Mouse (Mus musculus) heart, embryonic 15.5 days (tissue): ENCODE results near the gene Col5a1. TPM values are rescaled to one million over a fixed set of nuclear protein-coding genes. Genes with fewer than 3 reads are reported as not detected.

Experiments used
- ATAC-seq: fragments of 200-750 bp; cut with Nextera tagmentation; replicated peaks from 2 replicates; pipeline ENCODE4 v1.8.0; 2017; ENCODE audit warnings: low read depth, moderate TSS enrichment; ENCODE audit not compliant: insufficient number of reproducible peaks, insufficient read depth, low FRiP score
- H3K27ac ChIP-seq: fragments of 300-500 bp; sonication (generic); 2 replicates; pipeline ENCODE4 v1.5.1; 2015; ENCODE audit warnings: mild to moderate bottlenecking, inconsistent platforms
- H3K27me3 ChIP-seq: fragments of 300-500 bp; sonication (generic); 2 replicates; pipeline ENCODE4 v1.6.1; 2015; ENCODE audit warnings: inconsistent platforms
- H3K36me3 ChIP-seq: fragments of 300-500 bp; sonication (generic); 2 replicates; pipeline ENCODE4 v1.6.1; 2015; ENCODE audit warnings: mild to moderate bottlenecking, inconsistent platforms
- H3K4me1 ChIP-seq: fragments of 300-500 bp; sonication (generic); replicated peaks from 2 replicates; pipeline ENCODE4 v1.6.1; 2015; ENCODE audit warnings: inconsistent platforms
- H3K4me2 ChIP-seq: fragments of 300-500 bp; sonication (generic); 2 replicates; pipeline ENCODE4 v1.6.1; 2015; ENCODE audit warnings: inconsistent platforms, mild to moderate bottlenecking, moderate library complexity
- H3K4me3 ChIP-seq: fragments of 300-500 bp; sonication (generic); 2 replicates; pipeline ENCODE4 v1.5.1; 2015; ENCODE audit warnings: mild to moderate bottlenecking, inconsistent platforms
- H3K9ac ChIP-seq: fragments of 300-500 bp; sonication (generic); 2 replicates; pipeline ENCODE4 v1.6.1; 2015; ENCODE audit warnings: mild to moderate bottlenecking, inconsistent platforms
- H3K9me3 ChIP-seq: fragments of 300-500 bp; sonication (generic); replicated peaks from 2 replicates; pipeline ENCODE4 v1.6.1; 2016; ENCODE audit warnings: inconsistent platforms
- WGBS: fragments of 180-500 bp; shearing (Covaris S2); methylation state at CpG from one replicate; pipeline ENCODE4 v1.1.7; 2015; ENCODE audit warnings: mixed read lengths; 5-methylcytosine and 5-hydroxymethylcytosine counted together
- polyA plus RNA-seq: library from polyadenylated mRNA; unstranded; fragments of >200 nt; fragmentation: Nextera tagmentation; extraction: Ambion mirVana; gene quantifications from 2 replicates; pipeline ENCODE4 v1.2.1, GENCODE M21; 2015

Gene Col5a1
- 71.0 and 89.5 TPM in 2 replicates for polyA plus RNA-seq

DNA sequence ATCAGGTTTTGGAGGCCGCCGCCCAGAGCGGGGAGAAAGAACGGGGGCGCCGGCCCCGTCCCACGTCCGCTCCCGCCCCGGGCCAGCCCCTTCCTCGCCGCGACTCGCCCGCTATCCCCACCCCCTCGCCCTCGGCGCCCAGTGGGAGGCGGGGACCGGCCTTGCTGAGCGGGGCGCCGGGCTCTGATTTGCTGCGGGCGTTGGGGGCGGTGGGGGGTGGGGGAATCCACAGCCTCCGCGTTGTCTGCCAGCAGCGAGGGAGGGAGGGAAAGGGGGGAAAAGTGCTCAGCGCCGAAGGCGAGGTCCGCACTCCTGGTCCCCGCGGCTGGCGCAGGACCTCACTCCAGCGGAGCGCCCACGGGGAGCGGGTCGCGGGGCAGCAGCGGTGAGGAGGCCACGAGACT is at the start of gene Col5a1:
Gene Col5a1 (plus strand): TSS at position 278 of the 404 bp plus-strand sequence.
- under 1% methylated on average over 43 of the region's 45 CpGs for WGBS
- peak within 1 kb of the TSS; percentile 76 for H3K9ac ChIP-seq
- peak within 1 kb of the TSS; percentile 98 for H3K4me2 ChIP-seq
- H3K36me3 ChIP-seq = no peaks in the 10 kb centered on the region
- H3K27me3 ChIP-seq = peaks cover 13% of the 10 kb centered on the region
- H3K9me3 ChIP-seq = no peaks in the 10 kb centered on the region
- H3K27ac ChIP-seq = peak within 1 kb of the TSS; percentile 84
- H3K4me3 ChIP-seq = peak within 1 kb of the TSS; percentile 76
- peak; percentile 91 for ATAC-seq
- H3K4me1 ChIP-seq = peaks cover 36% of the 10 kb centered on the region

DNA sequence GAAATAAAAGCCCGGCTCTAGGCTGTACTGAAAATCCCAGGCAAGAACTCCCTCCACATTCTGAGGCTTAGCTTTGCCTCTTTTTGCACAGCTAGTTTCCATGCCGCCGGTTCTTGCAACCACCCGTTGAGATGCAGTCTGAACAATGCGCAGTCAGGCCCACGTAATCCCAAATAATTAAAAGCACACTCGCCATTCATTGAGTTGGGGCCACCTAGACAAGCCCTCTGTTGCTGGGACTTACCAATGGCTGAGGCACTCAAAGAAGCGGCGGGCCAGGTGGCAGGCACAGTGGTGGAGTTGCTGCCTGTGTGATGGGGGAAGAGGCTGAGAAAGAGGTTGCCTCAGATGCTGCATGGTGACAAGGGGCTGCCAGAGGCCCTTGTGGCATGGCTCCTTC is 48.1 kb upstream of the Col5a1 start:
- Histone ChIP-seq H3K27ac (no peak overlapping the region), H3K4me3 (no peak overlapping the region), H3K9me3 (no peaks in the 10 kb centered on the region), H3K9ac (no peak overlapping the region), H3K4me2 (no peak overlapping the region), H3K27me3 (no peaks in the 10 kb centered on the region), H3K36me3 (no peaks in the 10 kb centered on the region), H3K4me1 (peaks cover 26% of the 10 kb centered on the region)
- ATAC-seq = no peak
- 93% methylated on average over 9 of the region's 9 CpGs for WGBS

DNA sequence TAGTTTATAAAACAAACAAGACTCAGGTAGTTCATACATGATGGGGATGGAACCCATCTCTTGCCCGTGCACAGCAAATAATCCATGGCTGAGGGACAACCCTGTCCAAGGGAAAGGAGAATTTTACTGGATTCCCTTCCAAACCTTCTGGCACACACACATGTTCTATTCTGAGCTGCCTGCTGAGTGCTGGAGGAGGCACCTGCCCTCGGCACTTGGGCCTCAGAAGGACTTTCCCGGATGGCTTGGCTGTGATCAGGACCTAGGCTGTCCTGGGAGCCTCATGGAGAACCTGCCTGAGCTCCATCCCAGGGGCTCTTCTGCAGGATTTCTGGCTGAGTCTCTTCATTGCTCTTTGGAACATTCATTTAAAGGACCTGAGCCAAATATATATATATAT is 45.3 kb upstream of the Col5a1 start:
- no peaks in the 10 kb centered on the region for H3K9me3 ChIP-seq
- 32% methylated on average over 3 of the region's 3 CpGs for WGBS
- H3K9ac ChIP-seq = no peak overlapping the region
- H3K4me1 ChIP-seq = peaks cover 11% of the 10 kb centered on the region
- no peak overlapping the region for H3K4me2 ChIP-seq
- ATAC-seq = no peak
- no peak overlapping the region for H3K4me3 ChIP-seq
- no peaks in the 10 kb centered on the region for H3K36me3 ChIP-seq
- H3K27ac ChIP-seq = peak overlapping the region; percentile 11; the same call in 1 of the 2 replicates
- H3K27me3 ChIP-seq = no peaks in the 10 kb centered on the region

DNA sequence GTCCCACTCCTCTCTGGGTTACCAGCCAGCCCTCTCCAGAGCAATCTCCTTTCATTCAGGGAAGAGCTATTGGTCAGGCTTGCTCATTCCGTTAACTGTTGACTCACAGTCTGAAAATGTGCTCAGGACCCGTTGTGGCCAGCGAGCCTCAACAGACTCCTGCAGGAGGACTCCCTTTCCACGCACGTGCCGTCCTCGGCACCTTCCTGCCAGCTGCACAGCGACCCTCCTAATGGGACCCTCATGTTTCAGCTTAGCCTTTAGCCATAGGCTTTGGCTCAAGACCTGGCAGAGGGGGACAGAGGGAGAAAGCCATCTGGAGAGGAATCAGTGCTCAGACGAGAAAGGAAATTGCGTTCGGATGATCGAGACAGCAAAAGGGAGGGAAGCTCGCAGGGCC is 43.3 kb upstream of the Col5a1 start:
- WGBS = 57% methylated on average over 13 of the region's 13 CpGs

DNA sequence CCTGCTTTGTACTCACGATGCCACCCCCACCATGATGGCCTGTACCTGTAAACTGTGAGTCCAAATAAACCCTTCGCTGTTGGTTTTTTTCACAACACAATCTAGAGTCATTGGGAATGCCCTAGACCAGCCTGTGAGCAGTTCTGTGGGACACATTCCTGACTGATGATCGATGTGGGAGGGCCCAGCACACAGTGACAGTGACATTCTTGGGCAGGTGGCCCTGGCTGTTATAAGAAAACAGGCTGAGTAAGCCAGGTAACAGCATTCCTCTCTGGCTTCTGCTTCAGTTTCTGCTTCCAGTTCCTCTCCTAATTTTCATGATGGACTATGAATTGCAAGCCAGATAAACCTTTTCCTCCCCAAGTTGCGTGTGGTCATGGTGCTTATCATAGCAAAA is 41.3 kb upstream of the Col5a1 start:
- Histone ChIP-seq H3K4me3 (no peak overlapping the region), H3K9ac (no peak overlapping the region), H3K4me1 (peaks cover 24% of the 10 kb centered on the region), H3K27me3 (no peaks in the 10 kb centered on the region), H3K4me2 (no peak overlapping the region), H3K9me3 (no peaks in the 10 kb centered on the region), H3K36me3 (no peaks in the 10 kb centered on the region), H3K27ac (no peak overlapping the region)
- no peak for ATAC-seq
- 82% methylated on average over 4 of the region's 4 CpGs for WGBS

More for the DNA sequence above, 43.3 kb upstream of the Col5a1 start:
- Histone ChIP-seq H3K9me3 (no peaks in the 10 kb centered on the region), H3K4me3 (no peak overlapping the region), H3K4me2 (no peak overlapping the region), H3K27ac (no peak overlapping the region), H3K4me1 (peaks cover 14% of the 10 kb centered on the region), H3K27me3 (no peaks in the 10 kb centered on the region), H3K9ac (no peak overlapping the region), H3K36me3 (no peaks in the 10 kb centered on the region)
- ATAC-seq = no peak

DNA sequence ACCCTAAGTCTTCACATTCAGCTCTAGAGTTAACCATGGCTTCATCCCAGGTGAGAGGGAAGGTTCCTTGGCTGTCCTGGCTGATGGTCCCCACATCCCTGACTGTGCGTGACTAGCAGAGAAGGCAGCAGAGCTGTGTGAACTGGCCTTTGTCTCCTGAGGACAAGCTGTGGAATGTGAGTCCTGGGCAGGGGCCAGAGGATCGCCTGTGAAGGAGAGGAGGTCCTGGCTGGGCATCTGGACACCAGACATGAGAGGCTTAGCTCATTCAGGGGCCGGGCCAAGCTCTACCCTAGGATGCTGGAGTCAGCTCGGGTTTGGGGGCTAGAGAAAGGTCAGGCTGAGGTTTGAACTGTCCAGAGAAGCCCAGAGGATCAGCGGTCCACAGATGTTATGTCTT is 39.2 kb upstream of the Col5a1 start:
- 0 out of 2 replicates have a peak, but pooled peaks have one; percentile 15 for ATAC-seq
- Histone ChIP-seq H3K36me3 (no peaks in the 10 kb centered on the region), H3K27me3 (no peaks in the 10 kb centered on the region), H3K4me2 (no peak overlapping the region), H3K9me3 (no peaks in the 10 kb centered on the region), H3K4me3 (no peak overlapping the region), H3K27ac (peak overlapping the region; percentile 81), H3K4me1 (peaks cover 18% of the 10 kb centered on the region), H3K9ac (no peak overlapping the region)
- WGBS = 39% methylated on average over 5 of the region's 5 CpGs

DNA sequence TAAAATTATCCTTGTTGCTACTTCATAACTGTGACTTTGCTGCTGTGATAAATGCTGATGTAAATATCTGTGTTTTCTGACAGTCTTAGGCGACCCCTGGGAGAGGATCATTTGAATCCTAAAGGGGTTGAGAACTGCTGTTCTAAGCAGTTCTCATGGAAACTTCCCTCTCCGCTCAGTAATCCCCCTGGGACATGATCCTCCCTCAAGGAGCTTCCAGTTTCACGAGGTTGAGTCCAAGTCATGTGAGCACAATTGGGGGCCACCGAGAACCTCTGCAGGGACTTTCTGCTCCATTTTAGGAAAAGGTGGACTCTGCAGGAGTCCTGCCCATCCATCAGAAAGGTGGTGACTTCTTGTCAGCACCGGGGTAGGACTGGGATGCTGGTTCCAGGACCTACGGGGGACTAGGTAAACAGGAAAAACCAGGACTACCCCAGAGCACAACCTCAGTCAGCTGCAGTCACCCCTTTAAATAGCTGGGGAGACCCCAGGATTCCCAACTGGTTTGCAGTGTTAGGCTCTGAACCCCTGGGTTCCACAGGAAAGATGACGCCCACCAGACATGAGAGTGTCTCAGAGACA is 38.3 kb upstream of the Col5a1 start:
- Histone ChIP-seq H3K36me3 (no peaks in the 10 kb centered on the region), H3K4me2 (no peak overlapping the region), H3K9ac (no peak overlapping the region), H3K4me1 (peaks cover 18% of the 10 kb centered on the region), H3K4me3 (no peak overlapping the region), H3K9me3 (no peaks in the 10 kb centered on the region), H3K27me3 (no peaks in the 10 kb centered on the region), H3K27ac (peak overlapping the region; percentile 81)
- 52% methylated on average over 7 of the region's 7 CpGs for WGBS
- ATAC-seq = no peak

DNA sequence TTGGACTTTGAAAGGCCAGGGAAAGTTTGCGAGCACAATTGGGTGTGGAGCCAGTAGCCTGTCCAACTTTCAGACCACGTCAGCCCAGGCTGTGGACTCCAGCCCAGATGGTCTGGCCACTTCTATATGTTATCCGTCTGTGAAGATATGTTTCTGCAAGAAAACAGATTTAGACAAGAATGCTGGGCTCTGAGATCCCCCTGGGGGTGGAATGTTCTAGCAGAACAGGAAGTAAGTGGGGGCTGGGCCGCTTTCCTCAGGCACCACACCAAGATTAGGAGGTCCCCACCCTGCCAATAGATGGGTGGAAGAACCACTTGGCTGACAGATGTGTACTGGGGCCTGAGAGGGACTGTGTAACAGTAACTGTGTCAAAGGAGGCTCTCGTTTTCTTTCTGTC is 37.8 kb upstream of the Col5a1 start:
- Histone ChIP-seq H3K27me3 (no peaks in the 10 kb centered on the region), H3K4me2 (no peak overlapping the region), H3K9me3 (no peaks in the 10 kb centered on the region), H3K4me3 (no peak overlapping the region), H3K9ac (no peak overlapping the region), H3K27ac (peak overlapping the region; percentile 81), H3K4me1 (peaks cover 18% of the 10 kb centered on the region), H3K36me3 (no peaks in the 10 kb centered on the region)
- ATAC-seq = peak; percentile 77
- 31% methylated on average over 5 of the region's 5 CpGs for WGBS

DNA sequence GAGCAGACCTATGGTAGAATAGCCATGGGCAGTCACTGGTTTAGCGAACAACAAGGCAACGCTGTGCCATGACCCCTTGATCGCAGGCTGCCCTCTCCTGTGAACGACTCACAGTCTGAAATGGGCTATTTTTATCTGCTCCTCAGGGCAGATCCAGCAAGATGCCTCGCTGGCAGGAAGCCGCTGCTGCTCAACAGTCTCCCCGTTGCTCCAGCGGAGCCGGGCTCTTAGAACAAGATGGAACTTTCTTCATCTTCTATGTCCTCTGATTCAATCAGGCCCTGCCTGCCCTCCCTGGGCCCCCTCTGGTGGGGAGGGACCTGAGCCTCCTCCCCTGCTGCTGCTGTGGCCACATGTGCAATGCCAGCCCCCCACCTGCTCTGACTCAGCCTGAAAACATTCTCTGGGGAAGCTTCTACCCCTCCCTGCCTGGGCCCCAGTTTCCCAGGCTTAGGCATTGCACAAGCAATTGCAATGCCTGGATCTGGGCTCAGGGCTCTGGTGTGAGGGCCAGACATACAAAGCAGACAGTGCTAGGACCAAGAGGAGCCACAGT is 27.8 kb upstream of the Col5a1 start:
- H3K27me3 ChIP-seq = no peaks in the 10 kb centered on the region
- no peak overlapping the region for H3K9ac ChIP-seq
- H3K4me1 ChIP-seq = peaks cover 23% of the 10 kb centered on the region
- H3K9me3 ChIP-seq = no peaks in the 10 kb centered on the region
- no peaks in the 10 kb centered on the region for H3K36me3 ChIP-seq
- peak overlapping the region; percentile 74 for H3K27ac ChIP-seq
- H3K4me2 ChIP-seq = peak overlapping the region; percentile 38; the same call in 1 of the 2 replicates
- peak; percentile 80 for ATAC-seq
- WGBS = 8% methylated on average over 9 of the region's 9 CpGs
- H3K4me3 ChIP-seq = no peak overlapping the region

DNA sequence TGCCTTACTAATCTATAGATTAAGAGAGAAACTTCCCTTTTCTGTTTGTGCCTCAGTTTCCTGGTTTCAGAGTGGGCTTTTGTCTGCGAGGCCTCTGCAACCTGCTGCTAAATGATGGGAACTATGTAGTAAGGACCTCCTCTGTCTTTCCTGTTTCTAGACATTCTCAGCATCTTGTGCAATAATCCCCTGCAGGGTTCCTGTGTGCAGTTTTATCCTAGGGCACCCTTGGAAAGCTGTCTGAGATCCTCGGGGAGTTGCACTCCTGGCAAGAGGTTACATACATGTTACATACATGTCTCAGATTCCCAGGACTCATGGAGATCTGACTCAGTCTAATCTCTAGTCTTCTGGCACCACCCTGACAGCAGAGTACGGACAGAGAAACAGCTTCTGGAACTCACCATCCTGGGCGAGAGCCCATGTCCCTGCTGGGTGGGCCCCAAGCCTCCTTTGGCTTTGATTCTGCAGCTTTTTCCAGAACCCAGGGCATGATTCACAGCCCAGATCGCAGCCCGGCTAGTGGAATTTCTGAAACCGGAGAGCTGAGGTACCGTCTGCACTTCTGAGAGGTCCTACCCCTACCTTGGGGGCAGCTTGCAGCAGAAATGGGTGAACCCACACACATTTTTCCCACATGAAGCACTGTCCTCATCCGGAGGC is 24.5 kb upstream of the Col5a1 start:
- Histone ChIP-seq H3K4me2 (no peak overlapping the region), H3K4me1 (peaks cover 23% of the 10 kb centered on the region), H3K9me3 (no peaks in the 10 kb centered on the region), H3K9ac (no peak overlapping the region), H3K4me3 (no peak overlapping the region), H3K27ac (no peak overlapping the region), H3K36me3 (no peaks in the 10 kb centered on the region), H3K27me3 (no peaks in the 10 kb centered on the region)
- ATAC-seq = no peak
- WGBS = 55% methylated on average over 9 of the region's 9 CpGs

DNA sequence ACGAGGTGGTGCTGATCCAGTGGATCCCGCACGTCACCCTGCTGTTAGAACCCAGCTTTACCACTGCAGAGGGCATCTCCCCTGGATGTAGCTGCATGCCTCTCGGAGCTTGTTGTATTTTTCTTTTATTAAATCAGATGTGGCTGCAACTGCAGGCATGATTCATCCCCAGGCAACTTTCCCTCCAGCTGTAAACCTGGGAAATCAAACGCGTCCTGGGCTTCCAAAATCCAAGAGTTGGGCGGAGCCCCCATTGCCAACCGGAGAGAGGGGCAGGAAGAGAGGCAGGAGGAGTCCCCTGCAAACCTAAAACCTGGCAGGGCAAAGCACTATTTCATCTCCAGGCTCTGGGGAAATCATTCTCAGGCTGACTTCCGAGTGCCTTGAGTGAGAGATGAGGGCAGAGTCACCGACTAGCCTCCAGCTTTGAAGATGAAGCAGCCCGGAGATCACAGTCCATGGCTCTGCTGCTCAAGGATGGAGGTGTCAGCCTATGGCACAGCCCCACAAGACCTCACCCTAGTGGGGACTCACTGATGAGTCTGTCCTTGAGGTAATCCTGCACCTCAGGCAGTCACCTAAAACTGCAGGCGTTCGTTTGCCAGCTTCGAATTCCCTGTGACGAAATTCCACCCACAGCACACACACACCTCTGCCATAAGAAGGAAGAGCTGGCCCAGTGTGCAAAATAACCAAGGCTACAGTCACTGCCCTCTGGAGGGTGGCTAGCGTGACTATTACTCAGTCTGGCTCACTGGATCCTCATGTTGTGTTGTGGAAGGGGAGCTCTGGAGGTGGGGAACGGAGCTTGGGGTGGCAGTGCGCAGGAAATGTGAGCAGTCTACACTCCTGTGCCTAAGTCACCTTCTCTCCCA is 21.5 kb upstream of the Col5a1 start:
- Histone ChIP-seq H3K9me3 (no peaks in the 10 kb centered on the region), H3K36me3 (no peaks in the 10 kb centered on the region), H3K27me3 (no peaks in the 10 kb centered on the region), H3K4me2 (no peak overlapping the region), H3K4me3 (no peak overlapping the region), H3K9ac (no peak overlapping the region), H3K27ac (no peak overlapping the region), H3K4me1 (0 out of 2 replicates have a peak, but pooled peaks cover 5% of the 10 kb centered on the region)
- no peak for ATAC-seq
- WGBS = 66% methylated on average over 18 of the region's 18 CpGs
